Comparison of ENCODE assay signal across 21 mouse cellular contexts in the genomic region with DNA sequence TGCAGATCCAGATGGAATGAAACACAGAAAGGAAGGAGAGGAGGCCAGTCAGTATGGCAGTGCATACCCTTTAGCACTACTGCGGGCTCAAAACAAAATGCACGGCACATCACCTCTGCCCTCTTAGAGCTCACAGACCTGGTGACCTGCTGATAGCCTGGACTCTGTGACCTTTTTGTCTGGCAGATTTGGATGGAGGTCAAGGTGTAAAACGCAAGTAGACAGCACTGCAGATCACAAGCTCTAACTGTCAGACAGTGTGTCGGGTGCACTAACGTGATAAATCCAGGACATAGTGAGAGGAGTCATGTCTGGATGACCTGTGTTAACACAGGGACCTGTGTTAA. TPM values are rescaled to one million over a fixed set of nuclear protein-coding genes. Genes with fewer than 3 reads are reported as not detected.
DNase-seq lines count a peak whose midpoint lies in the region; ATAC-seq lines count a peak whose summit lies in the region.
"Had no signal": no experiment of that assay in that cellular context is flagged by ENCODE, and none has a peak within 500 bp of the region (broad histone marks: within the 10 kb centered on the region; RNA-seq: fewer than 3 reads in every experiment).

No protein-coding gene starts in this region.

- H3K9ac ChIP-seq in hindbrain, embryonic 13.5 days = no peak overlapping the region
- H3K9ac ChIP-seq in hindbrain, embryonic 12.5 days = no peak overlapping the region
- H3K9ac ChIP-seq in midbrain, embryonic 14.5 days (replicated peaks; ENCODE audit: low read length) = no peak overlapping the region
- no peak overlapping the region for H3K9ac ChIP-seq in midbrain, embryonic 13.5 days (replicated peaks)
- no peak overlapping the region for H3K9ac ChIP-seq in liver, embryonic 13.5 days
- no peak overlapping the region for H3K9ac ChIP-seq in neural tube, embryonic 15.5 days (replicated peaks)
- H3K9ac ChIP-seq: kidney, embryonic 15.5 days; liver, embryonic 15.5 days had no signal

- H3K4me2 ChIP-seq in hindbrain, embryonic 13.5 days = no peak overlapping the region
- H3K4me2 ChIP-seq in hindbrain, embryonic 12.5 days (replicated peaks) = no peak overlapping the region
- H3K4me2 ChIP-seq in midbrain, embryonic 14.5 days (ENCODE audit: low read length) = no peak overlapping the region
- H3K4me2 ChIP-seq in midbrain, embryonic 13.5 days (replicated peaks) = no peak overlapping the region
- H3K4me2 ChIP-seq in liver, embryonic 13.5 days = no peak overlapping the region
- no peak overlapping the region for H3K4me2 ChIP-seq in neural tube, embryonic 15.5 days
- H3K4me2 ChIP-seq: kidney, embryonic 15.5 days; liver, embryonic 15.5 days had no signal

- H3K27ac ChIP-seq in hindbrain, embryonic 13.5 days = peak overlapping the region; percentile 58
- H3K27ac ChIP-seq in hindbrain, embryonic 12.5 days = no peak overlapping the region
- H3K27ac ChIP-seq in midbrain, embryonic 14.5 days (replicated peaks; ENCODE audit: low read depth, low read length) = peak overlapping the region; percentile 60; the same call in 1 of the 2 replicates
- no peak overlapping the region for H3K27ac ChIP-seq in midbrain, embryonic 13.5 days
- no peak overlapping the region for H3K27ac ChIP-seq in liver, embryonic 13.5 days
- H3K27ac ChIP-seq in neural tube, embryonic 15.5 days (replicated peaks) = peak overlapping the region; percentile 71
- H3K27ac ChIP-seq: kidney, embryonic 15.5 days; liver, embryonic 15.5 days had no signal

- peaks cover 7% of the 10 kb centered on the region; the same call in 1 of the 2 replicates for H3K27me3 ChIP-seq in hindbrain, embryonic 13.5 days
- H3K27me3 ChIP-seq in hindbrain, embryonic 12.5 days = no peaks in the 10 kb centered on the region
- H3K27me3 ChIP-seq in midbrain, embryonic 14.5 days (ENCODE audit: control insufficient read depth, insufficient read depth, low read length) = no peaks in the 10 kb centered on the region
- no peaks in the 10 kb centered on the region for H3K27me3 ChIP-seq in midbrain, embryonic 13.5 days
- no peaks in the 10 kb centered on the region for H3K27me3 ChIP-seq in liver, embryonic 13.5 days
- H3K27me3 ChIP-seq in neural tube, embryonic 15.5 days (replicated peaks) = no peaks in the 10 kb centered on the region
- H3K27me3 ChIP-seq: kidney, embryonic 15.5 days; liver, embryonic 15.5 days had no signal

- DNase-seq in midbrain, embryonic 14.5 days = no peak
- no peak for DNase-seq in liver, embryonic 13.5 days
- DNase-seq in layer of hippocampus, postnatal 10 days (ENCODE audit: low spot score in 2 of 2) = no peak
- DNase-seq: adrenal gland, postnatal 36 days; B cell, adult 2 months; cerebellum, postnatal 25 days; embryo, embryonic 11 days; gastrocnemius, postnatal 36 days; kidney, postnatal 4 days; lung, postnatal 10 days; retina, postnatal 1 day; thymus, adult 2 months had no signal

- H3K36me3 ChIP-seq in hindbrain, embryonic 13.5 days = no peaks in the 10 kb centered on the region
- H3K36me3 ChIP-seq in hindbrain, embryonic 12.5 days = no peaks in the 10 kb centered on the region
- no peaks in the 10 kb centered on the region for H3K36me3 ChIP-seq in midbrain, embryonic 14.5 days (ENCODE audit: control insufficient read depth, insufficient read depth, low read length)
- H3K36me3 ChIP-seq in midbrain, embryonic 13.5 days = no peaks in the 10 kb centered on the region
- no peaks in the 10 kb centered on the region for H3K36me3 ChIP-seq in liver, embryonic 13.5 days
- H3K36me3 ChIP-seq in neural tube, embryonic 15.5 days = no peaks in the 10 kb centered on the region
- H3K36me3 ChIP-seq: kidney, embryonic 15.5 days; liver, embryonic 15.5 days had no signal

- WGBS in hindbrain, embryonic 13.5 days = 82% methylated on average over 5 of the region's 5 CpGs
- 77% methylated on average over 5 of the region's 5 CpGs for WGBS in hindbrain, embryonic 12.5 days
- 64% methylated on average over 5 of the region's 5 CpGs for WGBS in midbrain, embryonic 14.5 days
- 74% methylated on average over 5 of the region's 5 CpGs for WGBS in midbrain, embryonic 13.5 days
- WGBS in liver, embryonic 13.5 days (ENCODE audit: insufficient replicate concordance) = 59% methylated on average over 5 of the region's 5 CpGs
- WGBS in neural tube, embryonic 15.5 days = 87% methylated on average over 5 of the region's 5 CpGs

- H3K4me1 ChIP-seq in hindbrain, embryonic 13.5 days (replicated peaks) = peaks cover 27% of the 10 kb centered on the region
- H3K4me1 ChIP-seq in hindbrain, embryonic 12.5 days = peaks cover 12% of the 10 kb centered on the region
- H3K4me1 ChIP-seq in midbrain, embryonic 14.5 days (ENCODE audit: control insufficient read depth, insufficient read depth, low read length) = peaks cover 24% of the 10 kb centered on the region
- peaks cover 29% of the 10 kb centered on the region for H3K4me1 ChIP-seq in midbrain, embryonic 13.5 days (replicated peaks)
- H3K4me1 ChIP-seq in liver, embryonic 13.5 days (replicated peaks) = peaks cover 7% of the 10 kb centered on the region
- peaks cover 20% of the 10 kb centered on the region for H3K4me1 ChIP-seq in neural tube, embryonic 15.5 days

- H3K4me3 ChIP-seq in hindbrain, embryonic 13.5 days = no peak overlapping the region
- no peak overlapping the region for H3K4me3 ChIP-seq in hindbrain, embryonic 12.5 days
- H3K4me3 ChIP-seq in midbrain, embryonic 14.5 days (replicated peaks; ENCODE audit: low read depth, low read length) = no peak overlapping the region
- no peak overlapping the region for H3K4me3 ChIP-seq in midbrain, embryonic 13.5 days (replicated peaks)
- H3K4me3 ChIP-seq in liver, embryonic 13.5 days (replicated peaks) = no peak overlapping the region
- no peak overlapping the region for H3K4me3 ChIP-seq in neural tube, embryonic 15.5 days (replicated peaks)
- H3K4me3 ChIP-seq: kidney, embryonic 15.5 days; liver, embryonic 15.5 days had no signal

- ATAC-seq in hindbrain, embryonic 13.5 days (ENCODE audit: low FRiP score) = no peak
- no peak for ATAC-seq in hindbrain, embryonic 12.5 days (ENCODE audit: low FRiP score)
- ATAC-seq in midbrain, embryonic 14.5 days (ENCODE audit: low FRiP score, low TSS enrichment) = no peak
- no peak for ATAC-seq in midbrain, embryonic 13.5 days
- peak; percentile 43; the same call in 1 of the 2 replicates for ATAC-seq in liver, embryonic 13.5 days (ENCODE audit: low read depth)
- ATAC-seq in neural tube, embryonic 15.5 days (ENCODE audit: low FRiP score) = no peak
- ATAC-seq: intestine, postnatal 0 days had no signal

- no peaks in the 10 kb centered on the region for H3K9me3 ChIP-seq in hindbrain, embryonic 13.5 days
- H3K9me3 ChIP-seq in hindbrain, embryonic 12.5 days (replicated peaks) = no peaks in the 10 kb centered on the region
- H3K9me3 ChIP-seq in midbrain, embryonic 14.5 days (ENCODE audit: control insufficient read depth, low read length) = no peaks in the 10 kb centered on the region
- H3K9me3 ChIP-seq in midbrain, embryonic 13.5 days = no peaks in the 10 kb centered on the region
- no peaks in the 10 kb centered on the region for H3K9me3 ChIP-seq in liver, embryonic 13.5 days (replicated peaks)
- no peaks in the 10 kb centered on the region for H3K9me3 ChIP-seq in neural tube, embryonic 15.5 days (replicated peaks)
- H3K9me3 ChIP-seq: kidney, embryonic 15.5 days; liver, embryonic 15.5 days had no signal

RNA-seq across cellular contexts. Expression of gene 4933407L21Rik, which starts 5.4 kb away (rescaled TPM):
- 3.5 and 3.6 TPM in 2 replicates for polyA plus RNA-seq in hindbrain, embryonic 13.5 days (2015; fragmentation: Nextera tagmentation; extraction: Ambion mirVana)
- polyA plus RNA-seq in hindbrain, embryonic 12.5 days (2016; fragmentation: Nextera tagmentation; extraction: Ambion mirVana) = 1.3 and 1.6 TPM in 2 replicates
- polyA plus RNA-seq in midbrain, embryonic 14.5 days (2014; fragmentation: Nextera tagmentation; extraction: Ambion mirVana) = 6.9 and 7.5 TPM in 2 replicates
- polyA plus RNA-seq in midbrain, embryonic 13.5 days (2015; fragmentation: Nextera tagmentation; extraction: Ambion mirVana) = 6.4 and 6.5 TPM in 2 replicates
- not detected in 2 replicates for polyA plus RNA-seq in liver, embryonic 13.5 days (2015; fragmentation: Nextera tagmentation; extraction: Ambion mirVana)
- 6.7 and 6.8 TPM in 2 replicates for polyA plus RNA-seq in neural tube, embryonic 15.5 days (2015; fragmentation: Nextera tagmentation; extraction: Ambion mirVana)
- total RNA-seq in layer of hippocampus, postnatal 10 days (2021) = 1 to 10 TPM; 4.6 to 4.9 TPM
- total RNA-seq: adrenal gland, postnatal 36 days; gastrocnemius, postnatal 36 days; hematopoietic stem cell, adult 5-6 weeks had no signal
- polyA plus RNA-seq: liver, embryonic 15.5 days had no signal

RNA-seq across cellular contexts. Expression of gene Itm2c, which starts 28.8 kb away (rescaled TPM):
- polyA plus RNA-seq in hindbrain, embryonic 13.5 days (2015; fragmentation: Nextera tagmentation; extraction: Ambion mirVana) = 166 and 167 TPM in 2 replicates
- polyA plus RNA-seq in hindbrain, embryonic 12.5 days (2016; fragmentation: Nextera tagmentation; extraction: Ambion mirVana) = 169 and 173 TPM in 2 replicates
- polyA plus RNA-seq in midbrain, embryonic 14.5 days (2014; fragmentation: Nextera tagmentation; extraction: Ambion mirVana) = 136 and 176 TPM in 2 replicates
- 179 and 201 TPM in 2 replicates for polyA plus RNA-seq in midbrain, embryonic 13.5 days (2015; fragmentation: Nextera tagmentation; extraction: Ambion mirVana)
- 38.3 and 39.7 TPM in 2 replicates for polyA plus RNA-seq in liver, embryonic 13.5 days (2015; fragmentation: Nextera tagmentation; extraction: Ambion mirVana)
- polyA plus RNA-seq in neural tube, embryonic 15.5 days (2015; fragmentation: Nextera tagmentation; extraction: Ambion mirVana) = 185 and 211 TPM in 2 replicates
- 100 to 1,000 TPM; 262 to 270 TPM for total RNA-seq in layer of hippocampus, postnatal 10 days (2021)

RNA-seq across cellular contexts. Expression of gene Gpr55, which starts 38.0 kb away (rescaled TPM):
- 0.04 and 0.17 TPM in 2 replicates for polyA plus RNA-seq in hindbrain, embryonic 13.5 days (2015; fragmentation: Nextera tagmentation; extraction: Ambion mirVana)
- 0.09 TPM in 1 of 2 replicates, not detected in the other for polyA plus RNA-seq in hindbrain, embryonic 12.5 days (2016; fragmentation: Nextera tagmentation; extraction: Ambion mirVana)
- polyA plus RNA-seq in midbrain, embryonic 14.5 days (2014; fragmentation: Nextera tagmentation; extraction: Ambion mirVana) = 0.05 and 0.11 TPM in 2 replicates
- polyA plus RNA-seq in midbrain, embryonic 13.5 days (2015; fragmentation: Nextera tagmentation; extraction: Ambion mirVana) = 0.05 and 0.07 TPM in 2 replicates
- polyA plus RNA-seq in liver, embryonic 13.5 days (2015; fragmentation: Nextera tagmentation; extraction: Ambion mirVana) = 0.05 TPM in 2 replicates
- polyA plus RNA-seq in neural tube, embryonic 15.5 days (2015; fragmentation: Nextera tagmentation; extraction: Ambion mirVana) = 0.10 and 0.19 TPM in 2 replicates
- total RNA-seq in layer of hippocampus, postnatal 10 days (2021) = under 1 TPM; 0.09 to 0.16 TPM
- total RNA-seq: gastrocnemius, postnatal 36 days had no signal
- polyA plus RNA-seq: embryonic facial prominence, embryonic 14.5 days had no signal

Comparison
In these comparisons a context has a peak if more than half of its experiments do, and no peak if none do; other contexts are left out.
1. H3K27ac ChIP-seq: peak in hindbrain, embryonic 13.5 days (single experiment), midbrain, embryonic 14.5 days (single experiment) and neural tube, embryonic 15.5 days (single experiment); none in hindbrain, embryonic 12.5 days (single experiment), midbrain, embryonic 13.5 days (single experiment) and liver, embryonic 13.5 days (single experiment).